In genomic region chr11:60316883-60317282, GRCm38 (mm10) we compare ENCODE assay signal across 13 mouse cellular contexts. TPM values are rescaled to one million over a fixed set of nuclear protein-coding genes. Genes with fewer than 3 reads are reported as not detected.
DNase-seq lines count a peak whose midpoint lies in the region; ATAC-seq and TF ChIP-seq lines count a peak whose summit lies in the region.
"Had no signal": no experiment of that assay in that cellular context is flagged by ENCODE, and none has a peak within 500 bp of the region (broad histone marks: within the 10 kb centered on the region; RNA-seq: fewer than 3 reads in every experiment).

No protein-coding gene starts in this region.

- H3K4me1 ChIP-seq in hindbrain, embryonic 10.5 days (replicated peaks), result peaks cover 24% of the 10 kb centered on the region
- peaks cover 39% of the 10 kb centered on the region for H3K4me1 ChIP-seq in hindbrain, embryonic 12.5 days
- H3K4me1 ChIP-seq in limb, embryonic 12.5 days (replicated peaks), result peaks cover 55% of the 10 kb centered on the region
- peaks cover 17% of the 10 kb centered on the region for H3K4me1 ChIP-seq in limb, embryonic 10.5 days
- peaks cover 44% of the 10 kb centered on the region for H3K4me1 ChIP-seq in embryonic facial prominence, embryonic 15.5 days

- no peak for DNase-seq in hindbrain, embryonic 10.5 days (ENCODE audit: low spot score)
- no peak for DNase-seq in limb, embryonic 10.5 days (ENCODE audit: low spot score)
- DNase-seq: cerebellum, adult 8-10 months; thymus, postnatal 4 days had no signal

- peaks cover 11% of the 10 kb centered on the region for H3K79me2 ChIP-seq in myocyte (ENCODE audit: control insufficient read depth, insufficient read depth)

- no peak overlapping the region for H3ac ChIP-seq in myocyte (ENCODE audit: control insufficient read depth, insufficient read length)

- no peak overlapping the region for H3K4me2 ChIP-seq in hindbrain, embryonic 12.5 days (replicated peaks)
- H3K4me2 ChIP-seq in limb, embryonic 12.5 days, result no peak overlapping the region
- no peak overlapping the region for H3K4me2 ChIP-seq in embryonic facial prominence, embryonic 15.5 days (replicated peaks)
- peak overlapping the region; percentile 1 for H3K4me2 ChIP-seq in myocyte (ENCODE audit: low read depth)
- H3K4me2 ChIP-seq: intestine, embryonic 15.5 days; lung, embryonic 15.5 days; stomach, embryonic 15.5 days had no signal

- 0 out of 2 replicates have a peak overlapping the region, but pooled peaks have one; percentile 5 for H3K27ac ChIP-seq in hindbrain, embryonic 10.5 days
- no peak overlapping the region for H3K27ac ChIP-seq in hindbrain, embryonic 12.5 days
- peak overlapping the region; percentile 56; the same call in 1 of the 2 replicates for H3K27ac ChIP-seq in limb, embryonic 12.5 days
- H3K27ac ChIP-seq in limb, embryonic 10.5 days, result no peak overlapping the region
- H3K27ac ChIP-seq in embryonic facial prominence, embryonic 15.5 days (replicated peaks), result 0 out of 2 replicates have a peak overlapping the region, but pooled peaks have one; percentile 41
- H3K27ac ChIP-seq: intestine, embryonic 15.5 days; lung, embryonic 15.5 days; stomach, embryonic 15.5 days had no signal

- no peaks in the 10 kb centered on the region for H3K9me3 ChIP-seq in hindbrain, embryonic 10.5 days
- H3K9me3 ChIP-seq in hindbrain, embryonic 12.5 days (replicated peaks), result no peaks in the 10 kb centered on the region
- H3K9me3 ChIP-seq in limb, embryonic 12.5 days, result no peaks in the 10 kb centered on the region
- no peaks in the 10 kb centered on the region for H3K9me3 ChIP-seq in limb, embryonic 10.5 days (replicated peaks)
- H3K9me3 ChIP-seq in embryonic facial prominence, embryonic 15.5 days (replicated peaks), result no peaks in the 10 kb centered on the region
- H3K9me3 ChIP-seq: intestine, embryonic 15.5 days; lung, embryonic 15.5 days had no signal

- 83% methylated on average over 8 of the region's 8 CpGs for WGBS in hindbrain, embryonic 10.5 days
- WGBS in hindbrain, embryonic 12.5 days, result 84% methylated on average over 8 of the region's 8 CpGs
- 76% methylated on average over 8 of the region's 8 CpGs for WGBS in limb, embryonic 12.5 days
- 84% methylated on average over 8 of the region's 8 CpGs for WGBS in limb, embryonic 10.5 days
- WGBS in embryonic facial prominence, embryonic 15.5 days, result 66% methylated on average over 8 of the region's 8 CpGs

- no peak for TF ChIP-seq POLR2A in myocyte (IDR thresholded peaks at IDR 0.05; ENCODE audit: insufficient read length, low read depth)

- H3K4me3 ChIP-seq in hindbrain, embryonic 10.5 days, result no peak overlapping the region
- H3K4me3 ChIP-seq in hindbrain, embryonic 12.5 days, result no peak overlapping the region
- H3K4me3 ChIP-seq in limb, embryonic 12.5 days (replicated peaks), result no peak overlapping the region
- H3K4me3 ChIP-seq in limb, embryonic 10.5 days, result no peak overlapping the region
- no peak overlapping the region for H3K4me3 ChIP-seq in embryonic facial prominence, embryonic 15.5 days (replicated peaks)
- H3K4me3 ChIP-seq in myocyte, result no peak overlapping the region
- H3K4me3 ChIP-seq: intestine, embryonic 15.5 days; lung, embryonic 15.5 days; stomach, embryonic 15.5 days had no signal

- no peaks in the 10 kb centered on the region for H3K36me3 ChIP-seq in hindbrain, embryonic 10.5 days
- no peaks in the 10 kb centered on the region for H3K36me3 ChIP-seq in hindbrain, embryonic 12.5 days
- H3K36me3 ChIP-seq in limb, embryonic 12.5 days, result no peaks in the 10 kb centered on the region
- no peaks in the 10 kb centered on the region for H3K36me3 ChIP-seq in limb, embryonic 10.5 days
- no peaks in the 10 kb centered on the region for H3K36me3 ChIP-seq in embryonic facial prominence, embryonic 15.5 days
- no peaks in the 10 kb centered on the region for H3K36me3 ChIP-seq in myocyte (ENCODE audit: control insufficient read depth, insufficient read depth)
- H3K36me3 ChIP-seq: intestine, embryonic 15.5 days; lung, embryonic 15.5 days; stomach, embryonic 15.5 days had no signal

- ATAC-seq in hindbrain, embryonic 12.5 days (ENCODE audit: low FRiP score), result no peak
- no peak for ATAC-seq in limb, embryonic 12.5 days (ENCODE audit: insufficient number of reproducible peaks, insufficient read depth, low FRiP score, low TSS enrichment, low read depth)
- no peak for ATAC-seq in embryonic facial prominence, embryonic 15.5 days (ENCODE audit: insufficient number of reproducible peaks, low FRiP score, low TSS enrichment, low read depth)
- no peak for ATAC-seq in megakaryocyte progenitor cell, adult 5-6 weeks (replicated peaks; ENCODE audit: poor library complexity)
- ATAC-seq: activated CD4-positive, CD25-positive, alpha-beta regulatory T cell, adult 4 months; intestine, embryonic 15.5 days had no signal

- no peak overlapping the region for H3K9ac ChIP-seq in hindbrain, embryonic 12.5 days
- H3K9ac ChIP-seq in limb, embryonic 12.5 days (replicated peaks), result no peak overlapping the region; the same call in 1 of the 2 replicates
- no peak overlapping the region for H3K9ac ChIP-seq in embryonic facial prominence, embryonic 15.5 days
- H3K9ac ChIP-seq: intestine, embryonic 15.5 days; lung, embryonic 15.5 days; stomach, embryonic 15.5 days had no signal

- H3K27me3 ChIP-seq in hindbrain, embryonic 10.5 days (ENCODE audit: insufficient read depth, poor library complexity, severe bottlenecking), result no peaks in the 10 kb centered on the region
- no peaks in the 10 kb centered on the region for H3K27me3 ChIP-seq in hindbrain, embryonic 12.5 days
- H3K27me3 ChIP-seq in limb, embryonic 12.5 days, result no peaks in the 10 kb centered on the region
- H3K27me3 ChIP-seq in limb, embryonic 10.5 days (ENCODE audit: low read depth, poor library complexity, severe bottlenecking), result no peaks in the 10 kb centered on the region
- H3K27me3 ChIP-seq in embryonic facial prominence, embryonic 15.5 days, result no peaks in the 10 kb centered on the region
- no peaks in the 10 kb centered on the region for H3K27me3 ChIP-seq in myocyte (ENCODE audit: control insufficient read depth, insufficient read depth, insufficient read length)
- H3K27me3 ChIP-seq: intestine, embryonic 15.5 days; lung, embryonic 15.5 days; stomach, embryonic 15.5 days had no signal

TF ChIP-seq in myocyte, 11 proteins besides CTCF, POLR2A, EP300 and RAD21:
- TF ChIP-seq POLR2AphosphoS2 (IDR thresholded peaks at IDR 0.05; ENCODE audit: insufficient read length, low read depth), result no peak
- TF ChIP-seq REST (IDR thresholded peaks at IDR 0.05; ENCODE audit: insufficient read depth, insufficient read length), result no peak
- TF ChIP-seq MYOD1 (IDR thresholded peaks at IDR 0.05; ENCODE audit: control insufficient read depth in 1 of 3, insufficient read length in 2 of 3, low read depth in 2 of 3), result peak in 1 of 3 experiments; percentile 33
- TF ChIP-seq MYOG (IDR thresholded peaks at IDR 0.05; ENCODE audit: control insufficient read depth in 1 of 3, insufficient read depth in 1 of 3, insufficient read length in 2 of 3, low read depth in 2 of 3), result no peak

RNA-seq across cellular contexts. Expression of gene Tom1l2, which starts 35.8 kb away (rescaled TPM):
- polyA plus RNA-seq in hindbrain, embryonic 10.5 days (2016; fragmentation: Nextera tagmentation; extraction: Ambion mirVana), result 21.6 and 30.7 TPM in 2 replicates
- 40.8 and 45.4 TPM in 2 replicates for polyA plus RNA-seq in hindbrain, embryonic 12.5 days (2016; fragmentation: Nextera tagmentation; extraction: Ambion mirVana)
- polyA plus RNA-seq in limb, embryonic 12.5 days (2016; fragmentation: Nextera tagmentation; extraction: Ambion mirVana), result 21.6 and 24.3 TPM in 2 replicates
- 12.6 and 18.9 TPM in 2 replicates for polyA plus RNA-seq in limb, embryonic 10.5 days (2016; fragmentation: Nextera tagmentation; extraction: Ambion mirVana)
- 34.1 and 36.7 TPM in 2 replicates for polyA plus RNA-seq in embryonic facial prominence, embryonic 15.5 days (2015; fragmentation: Nextera tagmentation; extraction: Ambion mirVana)
- 27.4 TPM for polyA plus RNA-seq in myocyte (2012; fragmentation: generic; extraction: Trizol)
- 6.8 and 9.0 TPM in 2 replicates for total RNA-seq in megakaryocyte progenitor cell, adult 5-6 weeks (2015)
- 4.5 and 4.8 TPM in 2 replicates for total RNA-seq in megakaryocyte progenitor cell, adult 5-6 weeks (2017)

RNA-seq across cellular contexts. Expression of gene Drc3, which starts 36.2 kb away (rescaled TPM):
- polyA plus RNA-seq in hindbrain, embryonic 10.5 days (2016; fragmentation: Nextera tagmentation; extraction: Ambion mirVana), result 2.8 and 6.0 TPM in 2 replicates
- 5.0 and 6.7 TPM in 2 replicates for polyA plus RNA-seq in hindbrain, embryonic 12.5 days (2016; fragmentation: Nextera tagmentation; extraction: Ambion mirVana)
- 2.1 and 2.9 TPM in 2 replicates for polyA plus RNA-seq in limb, embryonic 12.5 days (2016; fragmentation: Nextera tagmentation; extraction: Ambion mirVana)
- polyA plus RNA-seq in limb, embryonic 10.5 days (2016; fragmentation: Nextera tagmentation; extraction: Ambion mirVana), result 1.0 and 1.1 TPM in 2 replicates
- 10.5 and 20.0 TPM in 2 replicates for polyA plus RNA-seq in embryonic facial prominence, embryonic 15.5 days (2015; fragmentation: Nextera tagmentation; extraction: Ambion mirVana)
- polyA plus RNA-seq in myocyte (2012; fragmentation: generic; extraction: Trizol), result 0.08 TPM
- total RNA-seq in megakaryocyte progenitor cell, adult 5-6 weeks (2015), result 0.37 TPM in 1 of 2 replicates, not detected in the other
- total RNA-seq in megakaryocyte progenitor cell, adult 5-6 weeks (2017), result 0.24 and 4.3 TPM in 2 replicates

Comparison
In these comparisons a context has a peak if more than half of its experiments do, and no peak if none do; other contexts are left out.
1. H3K27ac ChIP-seq: peak in hindbrain, embryonic 10.5 days (single experiment), limb, embryonic 12.5 days (single experiment) and embryonic facial prominence, embryonic 15.5 days (single experiment); none in hindbrain, embryonic 12.5 days (single experiment) and limb, embryonic 10.5 days (single experiment).